Mouse (Mus musculus): ENCODE data around the gene Serpind1. TPM values are rescaled to one million over a fixed set of nuclear protein-coding genes. Genes with fewer than 3 reads are reported as not detected.

The Serpind1 gene
- polyA plus RNA-seq, 1 experiment from 2014 or later: 0.09 TPM

DNA sequence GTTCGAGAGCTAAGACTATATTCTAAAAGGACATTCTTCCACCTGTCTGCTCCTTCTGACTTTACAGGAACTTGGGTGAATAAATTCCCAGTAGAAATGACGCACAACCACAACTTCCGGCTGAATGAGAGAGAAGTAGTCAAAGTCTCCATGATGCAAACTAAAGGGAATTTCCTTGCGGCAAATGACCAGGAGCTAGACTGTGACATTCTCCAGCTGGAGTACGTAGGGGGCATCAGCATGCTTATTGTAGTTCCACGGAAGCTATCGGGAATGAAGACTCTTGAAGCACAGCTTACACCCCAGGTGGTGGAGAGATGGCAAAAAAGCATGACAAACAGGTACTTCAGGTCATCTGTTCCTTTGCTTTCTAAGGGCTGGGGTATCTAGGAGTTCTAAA, 8.5 kb downstream of the Serpind1 start:
- Histone ChIP-seq H3K27ac (ENCODE audit: low read depth, low read length) (no peak overlapping the region), H3K4me1 (replicated peaks; ENCODE audit: control insufficient read depth, insufficient read depth, low read length) (no peaks in the 10 kb centered on the region), H3K27me3 (replicated peaks; ENCODE audit: control insufficient read depth, insufficient read depth, low read length) (no peaks in the 10 kb centered on the region), H3K9ac (ENCODE audit: low read depth, low read length) (no peak overlapping the region), H3K4me2 (replicated peaks; ENCODE audit: low read depth) (no peak overlapping the region), H3K9me3 (ENCODE audit: control insufficient read depth) (no peaks in the 10 kb centered on the region), H3K4me3 (ENCODE audit: low read depth, low read length) (no peak overlapping the region), H3K36me3 (ENCODE audit: control insufficient read depth, insufficient read depth) (peaks cover 20% of the 10 kb centered on the region; the same call in 1 of the 2 replicates)
- no peak for TF ChIP-seq CTCF (IDR thresholded peaks at IDR 0.05; ENCODE audit: low read depth)
- no peak for ATAC-seq
- WGBS: 87% methylated on average over 7 of the region's 7 CpGs

GRCm38 (mm10) chr16:17340705-17341104, 9.5 kb downstream of the Serpind1 start:
- Histone ChIP-seq H3K27ac (ENCODE audit: low read depth, low read length) (no peak overlapping the region), H3K9ac (ENCODE audit: low read depth, low read length) (no peak overlapping the region), H3K27me3 (replicated peaks; ENCODE audit: control insufficient read depth, insufficient read depth, low read length) (no peaks in the 10 kb centered on the region), H3K36me3 (ENCODE audit: control insufficient read depth, insufficient read depth) (peaks cover 20% of the 10 kb centered on the region; the same call in 1 of the 2 replicates), H3K9me3 (ENCODE audit: control insufficient read depth) (no peaks in the 10 kb centered on the region), H3K4me2 (replicated peaks; ENCODE audit: low read depth) (no peak overlapping the region), H3K4me3 (ENCODE audit: low read depth, low read length) (no peak overlapping the region), H3K4me1 (replicated peaks; ENCODE audit: control insufficient read depth, insufficient read depth, low read length) (no peaks in the 10 kb centered on the region)
- 87% methylated on average over 2 of the region's 2 CpGs for WGBS
- ATAC-seq: no peak
- TF ChIP-seq CTCF (IDR thresholded peaks at IDR 0.05; ENCODE audit: low read depth): no peak

DNA sequence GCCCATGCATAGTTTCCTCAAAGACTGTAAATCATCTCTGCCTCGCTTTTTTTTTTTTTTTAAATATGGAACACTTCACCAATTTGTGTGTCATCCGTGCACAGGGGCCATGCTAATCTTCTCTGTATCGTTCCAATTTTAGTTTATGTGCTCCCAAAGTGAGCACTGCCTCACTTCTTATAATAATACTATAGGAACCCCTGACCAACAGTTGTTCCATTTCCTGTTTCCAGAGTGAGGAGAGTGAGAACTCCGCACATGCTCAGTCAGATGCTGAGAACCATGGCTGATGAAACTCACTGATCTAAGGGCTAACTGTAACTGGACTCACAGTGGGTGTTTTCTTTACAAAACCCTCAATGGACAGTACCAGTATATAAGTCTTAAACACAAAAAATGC, 10.7 kb downstream of the Serpind1 start:
- no peak for TF ChIP-seq CTCF (IDR thresholded peaks at IDR 0.05; ENCODE audit: low read depth)
- no peak for ATAC-seq
- H3K36me3 ChIP-seq (ENCODE audit: control insufficient read depth, insufficient read depth): peaks cover 15% of the 10 kb centered on the region; the same call in 1 of the 2 replicates
- H3K9me3 ChIP-seq (ENCODE audit: control insufficient read depth): no peaks in the 10 kb centered on the region
- no peak overlapping the region for H3K9ac ChIP-seq (ENCODE audit: low read depth, low read length)
- H3K4me2 ChIP-seq (replicated peaks; ENCODE audit: low read depth): no peak overlapping the region
- no peak overlapping the region for H3K27ac ChIP-seq (ENCODE audit: low read depth, low read length)
- no peaks in the 10 kb centered on the region for H3K4me1 ChIP-seq (replicated peaks; ENCODE audit: control insufficient read depth, insufficient read depth, low read length)
- 91% methylated on average over 4 of the region's 4 CpGs for WGBS
- H3K4me3 ChIP-seq (ENCODE audit: low read depth, low read length): no peak overlapping the region
- H3K27me3 ChIP-seq (replicated peaks; ENCODE audit: control insufficient read depth, insufficient read depth, low read length): no peaks in the 10 kb centered on the region

DNA sequence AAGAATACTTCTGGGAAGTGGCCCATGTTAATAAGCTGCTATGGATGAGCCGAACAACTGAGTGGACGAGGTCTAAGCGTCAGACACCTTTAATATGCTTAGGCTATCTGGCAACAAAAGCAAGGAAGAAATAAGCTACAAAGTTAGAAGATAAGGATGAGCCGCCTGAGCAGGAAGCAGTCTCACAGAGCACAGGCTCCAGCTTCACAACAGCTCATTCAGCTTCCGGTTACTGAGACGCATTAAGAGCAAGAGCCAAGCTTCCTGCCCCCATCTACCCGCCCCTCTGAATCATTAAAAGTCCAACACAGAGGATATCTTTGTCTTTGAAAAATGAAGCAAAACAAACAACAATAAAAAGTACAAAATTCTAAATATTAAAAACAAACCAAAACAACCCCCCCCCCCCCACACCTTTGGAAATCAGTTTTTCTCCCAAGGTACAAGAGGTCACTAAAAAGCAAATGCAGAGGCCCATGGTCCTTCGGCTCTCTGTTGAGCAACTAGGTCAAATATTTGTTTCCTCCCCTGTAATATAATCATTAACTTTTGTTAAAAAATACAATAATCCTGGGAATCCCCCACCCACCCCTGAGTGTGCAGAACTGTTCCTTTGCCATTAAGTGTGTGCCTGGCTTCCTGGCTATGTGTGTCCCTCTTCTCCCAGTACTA, 14.1 kb downstream of the Serpind1 start:
- Histone ChIP-seq H3K36me3 (ENCODE audit: control insufficient read depth, insufficient read depth) (peaks cover 19% of the 10 kb centered on the region), H3K27ac (ENCODE audit: low read depth, low read length) (no peak overlapping the region)
- WGBS: 31% methylated on average over 8 of the region's 8 CpGs

DNA sequence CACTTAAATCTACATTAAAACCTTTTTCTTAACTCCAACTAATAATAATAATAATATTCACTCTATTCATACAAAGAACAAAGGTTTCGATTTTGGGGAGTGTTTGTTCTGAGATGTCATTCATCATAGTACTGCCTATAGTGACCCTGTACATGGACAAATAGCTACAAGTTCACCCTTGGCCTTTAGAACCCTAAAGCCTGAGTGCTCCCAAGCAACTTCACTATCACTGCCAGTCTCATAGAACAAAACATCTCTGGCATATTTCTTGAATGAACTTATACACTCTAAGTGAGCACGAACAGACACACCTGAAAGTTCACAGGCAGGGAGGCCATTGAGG, 14.6 kb downstream of the Serpind1 start:
- no peak overlapping the region for H3K9ac ChIP-seq (ENCODE audit: low read depth, low read length)
- no peak overlapping the region for H3K4me2 ChIP-seq (replicated peaks; ENCODE audit: low read depth)
- TF ChIP-seq CTCF (IDR thresholded peaks at IDR 0.05; ENCODE audit: low read depth): no peak
- no peak for ATAC-seq
- no peak overlapping the region for H3K4me3 ChIP-seq (ENCODE audit: low read depth, low read length)
- H3K4me1 ChIP-seq (replicated peaks; ENCODE audit: control insufficient read depth, insufficient read depth, low read length): no peaks in the 10 kb centered on the region
- H3K9me3 ChIP-seq (ENCODE audit: control insufficient read depth): no peaks in the 10 kb centered on the region
- WGBS: 63% methylated on average over 2 of the region's 2 CpGs
- no peaks in the 10 kb centered on the region for H3K27me3 ChIP-seq (replicated peaks; ENCODE audit: control insufficient read depth, insufficient read depth, low read length)
- H3K36me3 ChIP-seq (ENCODE audit: control insufficient read depth, insufficient read depth): peaks cover 24% of the 10 kb centered on the region
- no peak overlapping the region for H3K27ac ChIP-seq (ENCODE audit: low read depth, low read length)

More for the DNA sequence above, 14.1 kb downstream of the Serpind1 start:
- H3K27me3 ChIP-seq (replicated peaks; ENCODE audit: control insufficient read depth, insufficient read depth, low read length): no peaks in the 10 kb centered on the region
- no peaks in the 10 kb centered on the region for H3K4me1 ChIP-seq (replicated peaks; ENCODE audit: control insufficient read depth, insufficient read depth, low read length)
- no peak overlapping the region for H3K4me2 ChIP-seq (replicated peaks; ENCODE audit: low read depth)
- no peaks in the 10 kb centered on the region for H3K9me3 ChIP-seq (ENCODE audit: control insufficient read depth)
- H3K9ac ChIP-seq (ENCODE audit: low read depth, low read length): no peak overlapping the region
- no peak for TF ChIP-seq CTCF (IDR thresholded peaks at IDR 0.05; ENCODE audit: low read depth)
- peak; percentile 82 for ATAC-seq
- H3K4me3 ChIP-seq (ENCODE audit: low read depth, low read length): no peak overlapping the region

DNA sequence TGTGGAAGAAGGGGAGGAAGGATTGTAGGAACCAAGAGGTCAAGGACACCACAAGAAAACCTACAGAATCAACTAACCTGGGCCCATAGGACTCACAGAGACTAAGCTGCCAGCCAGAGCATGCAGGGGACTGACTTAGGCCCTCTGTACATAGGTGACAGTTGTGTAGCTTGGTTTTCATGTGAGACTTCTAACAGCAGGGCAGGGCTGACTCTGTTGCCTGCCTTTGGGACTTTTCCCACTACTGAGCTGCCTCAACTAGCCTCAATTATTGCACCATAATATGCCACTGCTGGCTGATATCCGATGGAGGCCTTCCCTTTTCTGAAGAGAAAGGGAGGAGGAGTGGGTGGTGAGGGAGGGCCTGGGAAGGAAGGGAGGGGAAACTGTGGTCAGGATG, 15.6 kb downstream of the Serpind1 start:
- no peak for ATAC-seq
- WGBS: 43% methylated on average over 1 of the region's 1 CpGs
- no peak overlapping the region for H3K4me2 ChIP-seq (replicated peaks; ENCODE audit: low read depth)

More for the DNA sequence above, 15.6 kb downstream of the Serpind1 start:
- Histone ChIP-seq H3K27ac (ENCODE audit: low read depth, low read length) (no peak overlapping the region), H3K9ac (ENCODE audit: low read depth, low read length) (no peak overlapping the region), H3K4me3 (ENCODE audit: low read depth, low read length) (no peak overlapping the region), H3K27me3 (replicated peaks; ENCODE audit: control insufficient read depth, insufficient read depth, low read length) (no peaks in the 10 kb centered on the region), H3K36me3 (ENCODE audit: control insufficient read depth, insufficient read depth) (peaks cover 34% of the 10 kb centered on the region), H3K9me3 (ENCODE audit: control insufficient read depth) (no peaks in the 10 kb centered on the region), H3K4me1 (replicated peaks; ENCODE audit: control insufficient read depth, insufficient read depth, low read length) (no peaks in the 10 kb centered on the region)
- TF ChIP-seq CTCF (IDR thresholded peaks at IDR 0.05; ENCODE audit: low read depth): no peak
